14 mouse cellular contexts compared by ENCODE assay signal in genomic region chr9:96957298-96957865, GRCm38 (mm10).
DNase-seq lines count a peak whose midpoint lies in the region; ATAC-seq and TF ChIP-seq lines count a peak whose summit lies in the region.
"Had no signal": no experiment of that assay in that cellular context is flagged by ENCODE, and none has a peak within 500 bp of the region (broad histone marks: within the 10 kb centered on the region; RNA-seq: fewer than 3 reads in every experiment).

No protein-coding gene starts in this region.

- 37% methylated on average over 6 of the region's 6 CpGs for WGBS in heart, embryonic 13.5 days
- 34% methylated on average over 6 of the region's 6 CpGs for WGBS in intestine, embryonic 16.5 days
- 37% methylated on average over 6 of the region's 6 CpGs for whole genome bisulfite sequencing in olfactory bulb, adult 2 months

- H3K9ac ChIP-seq in heart, embryonic 13.5 days, result peak overlapping the region; percentile 41
- no peak overlapping the region for H3K9ac ChIP-seq in intestine, embryonic 16.5 days (ENCODE audit: low read depth, low read length)
- H3K9ac ChIP-seq: embryonic facial prominence, embryonic 15.5 days had no signal

- DNase-seq in heart, adult 9 months (ENCODE audit: low spot score in 2 of 2), result no peak
- peak; percentile 25 for DNase-seq in thymus, postnatal 25 days
- no peak for DNase-seq in thymus, adult 18-20 months
- no peak for DNase-seq in spleen, postnatal 10 days (ENCODE audit: low spot score in 2 of 2)
- DNase-seq: adrenal gland, adult 8-10 months; cerebellum, adult 2 months; gastrocnemius, postnatal 25 days; thymus, adult 2 months had no signal

- peak overlapping the region; percentile 38 for H3K4me2 ChIP-seq in heart, embryonic 13.5 days
- no peak overlapping the region for H3K4me2 ChIP-seq in intestine, embryonic 16.5 days (ENCODE audit: low read depth, low read length)
- H3K4me2 ChIP-seq: embryonic facial prominence, embryonic 15.5 days had no signal

- no peaks in the 10 kb centered on the region for H3K36me3 ChIP-seq in heart, embryonic 13.5 days
- no peaks in the 10 kb centered on the region for H3K36me3 ChIP-seq in intestine, embryonic 16.5 days (ENCODE audit: control insufficient read depth, insufficient read depth, low read length)
- H3K36me3 ChIP-seq: embryonic facial prominence, embryonic 15.5 days had no signal

- TF ChIP-seq CTCF in olfactory bulb, adult 2 months (IDR thresholded peaks at IDR 0.05; ENCODE audit: insufficient read depth, low read depth, low read length), result no peak

- no peaks in the 10 kb centered on the region for H3K9me3 ChIP-seq in heart, embryonic 13.5 days
- no peaks in the 10 kb centered on the region for H3K9me3 ChIP-seq in intestine, embryonic 16.5 days (ENCODE audit: control insufficient read depth, low read length)
- H3K9me3 ChIP-seq: embryonic facial prominence, embryonic 15.5 days had no signal

- H3K4me1 ChIP-seq in heart, embryonic 13.5 days, result peaks cover 94% of the 10 kb centered on the region
- H3K4me1 ChIP-seq in intestine, embryonic 16.5 days (ENCODE audit: control insufficient read depth, insufficient read depth, low read length), result peaks cover 32% of the 10 kb centered on the region; the same call in 1 of the 2 replicates
- H3K4me1 ChIP-seq in olfactory bulb, adult 2 months (ENCODE audit: control insufficient read depth, insufficient read depth, low read length), result peaks cover 54% of the 10 kb centered on the region

- peak overlapping the region; percentile 97 for H3K27ac ChIP-seq in heart, embryonic 13.5 days (replicated peaks)
- H3K27ac ChIP-seq in intestine, embryonic 16.5 days (ENCODE audit: low read length), result peak overlapping the region; percentile 67; the same call in 1 of the 2 replicates
- H3K27ac ChIP-seq in olfactory bulb, adult 2 months (ENCODE audit: insufficient read depth, low read depth, low read length), result peak overlapping the region; percentile 93
- H3K27ac ChIP-seq: embryonic facial prominence, embryonic 15.5 days; left cerebral cortex, adult 2 months had no signal

- H3K27me3 ChIP-seq in heart, embryonic 13.5 days (replicated peaks), result no peaks in the 10 kb centered on the region
- H3K27me3 ChIP-seq in intestine, embryonic 16.5 days (replicated peaks; ENCODE audit: control insufficient read depth, insufficient read depth, low read length), result no peaks in the 10 kb centered on the region
- H3K27me3 ChIP-seq: embryonic facial prominence, embryonic 15.5 days had no signal

- H3K4me3 ChIP-seq in heart, embryonic 13.5 days, result no peak overlapping the region
- no peak overlapping the region for H3K4me3 ChIP-seq in intestine, embryonic 16.5 days (ENCODE audit: low read length)
- H3K4me3 ChIP-seq in olfactory bulb, adult 2 months (ENCODE audit: insufficient read depth, low read depth, low read length), result no peak overlapping the region
- H3K4me3 ChIP-seq: embryonic facial prominence, embryonic 15.5 days; left cerebral cortex, adult 2 months had no signal

- no peak for TF ChIP-seq POLR2A in olfactory bulb, adult 2 months (IDR thresholded peaks at IDR 0.05; ENCODE audit: insufficient read depth, low read depth, low read length)

- no peak for ATAC-seq in heart, embryonic 13.5 days (ENCODE audit: extremely low read depth, insufficient number of reproducible peaks, low FRiP score, low TSS enrichment)
- ATAC-seq in intestine, embryonic 16.5 days, result no peak
- no peak for ATAC-seq in megakaryocyte-erythroid progenitor cell, adult 5-6 weeks (replicated peaks; ENCODE audit: low FRiP score, low TSS enrichment, poor library complexity, severe bottlenecking)
